Mouse (Mus musculus): ENCODE results near the gene Cyp4f15.

- TF ChIP-seq CTCF (IDR thresholded peaks at IDR 0.05; ENCODE audit: extremely low read depth, insufficient read depth, insufficient read length, insufficient replicate concordance) (no peak), POLR2A (IDR thresholded peaks at IDR 0.05; ENCODE audit: low read depth, low read length) (no peak)
These were observed 9.3 kb upstream of the Cyp4f15 start for GRCm38 (mm10) chr17:32676040-32676635.

All from spleen, adult 2 months (tissue).